Mouse (Mus musculus): ENCODE measurements around the gene Gpkow.
"Not testable (repeated sequence)": the region's sequence is repeated elsewhere in the genome, so short reads cannot be mapped to it uniquely, and the experiment has no call there.

Gpkow gene

GRCm38 (mm10) chrX:7690486-7690885 lies 6.4 kb upstream of the Gpkow start:
- no peak for DNase-seq

DNA sequence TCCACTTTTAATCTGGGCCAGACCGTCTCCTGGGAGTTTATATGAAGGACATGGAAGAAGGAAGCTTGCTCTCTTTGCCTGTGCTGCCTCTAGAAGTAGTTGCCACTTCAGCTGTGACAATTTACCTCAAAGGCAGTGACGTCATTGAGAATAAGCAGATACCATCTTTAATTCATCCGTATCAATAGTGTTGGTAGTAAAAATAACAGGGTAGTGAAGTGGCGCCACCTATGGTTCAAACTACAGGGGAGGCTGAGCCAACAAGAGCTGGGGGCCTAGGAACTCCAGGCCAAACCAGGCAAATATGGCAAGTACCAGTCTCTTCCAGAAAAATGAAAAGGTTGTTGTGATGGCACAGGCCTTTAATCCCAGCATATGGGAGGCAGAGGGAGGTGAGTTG lies 4.1 kb upstream of the Gpkow start:
- peak; percentile 57 for DNase-seq

DNA sequence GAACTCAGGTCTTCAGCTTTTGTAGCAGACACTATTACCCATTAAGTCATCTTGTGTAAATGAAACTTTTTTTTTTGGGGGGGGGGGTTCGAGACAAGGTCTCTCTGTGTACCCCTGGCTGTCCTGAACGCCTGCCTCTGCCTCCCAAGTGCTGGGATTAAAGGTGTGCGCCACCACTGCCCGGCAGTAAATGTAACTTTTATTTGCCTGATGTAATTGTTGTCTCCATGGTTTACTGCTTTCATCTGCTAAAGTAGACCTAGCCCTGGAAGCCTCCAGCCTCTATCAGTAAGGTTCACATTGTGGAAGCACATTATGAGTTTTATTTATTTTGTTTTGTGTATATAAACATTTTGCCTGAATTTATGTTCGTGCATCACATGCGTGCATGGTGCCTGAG lies 411 bp upstream of the Gpkow start:
- no peak for DNase-seq

DNA sequence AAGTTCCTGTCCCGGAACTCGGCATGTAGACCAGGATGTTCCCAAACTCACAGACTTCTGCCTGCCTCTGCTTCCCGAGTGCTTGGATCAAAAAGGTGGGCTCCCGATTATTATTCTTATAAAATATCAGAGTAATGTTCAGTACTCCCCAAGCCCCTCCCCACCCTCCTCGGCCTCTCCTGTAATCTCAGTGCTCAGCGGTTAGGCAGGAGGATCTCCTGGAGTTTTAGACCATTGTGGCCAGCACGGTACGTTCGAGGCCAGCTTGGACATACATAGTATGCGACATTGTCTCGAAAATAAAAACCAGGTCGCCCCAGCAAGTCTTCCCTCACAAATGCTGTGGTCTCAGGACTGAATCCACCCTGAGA lies 16.8 kb downstream of the Gpkow start:
- not testable (repeated sequence) for DNase-seq

- peak; percentile 92 for DNase-seq
Observed at GRCm38 (mm10) chrX:7714135-7714899, 17.4 kb downstream of the Gpkow start, which contains the start of gene Wdr45. Wdr45 (plus strand) TSS chrX:7714333.

DNA sequence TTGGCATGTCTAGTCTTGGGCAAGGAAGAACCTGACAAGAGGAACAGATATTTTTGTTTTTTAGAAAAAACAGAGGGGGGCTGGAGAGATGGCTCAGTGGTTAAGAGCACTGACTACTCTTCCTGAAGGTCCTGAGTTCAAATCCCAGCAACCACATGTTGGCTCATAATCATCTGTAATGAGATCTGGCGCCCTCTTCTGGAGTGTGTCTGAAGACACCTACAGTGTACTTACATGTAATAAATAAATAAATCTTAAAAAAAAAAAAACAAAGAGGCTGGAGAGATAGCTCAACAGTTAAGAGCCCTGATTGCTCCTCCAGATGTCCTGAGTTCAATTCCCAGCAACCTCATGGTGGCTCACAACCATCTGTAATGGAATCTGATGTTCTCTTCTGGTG lies 19.1 kb downstream of the Gpkow start:
- not testable (repeated sequence) for DNase-seq

DNA sequence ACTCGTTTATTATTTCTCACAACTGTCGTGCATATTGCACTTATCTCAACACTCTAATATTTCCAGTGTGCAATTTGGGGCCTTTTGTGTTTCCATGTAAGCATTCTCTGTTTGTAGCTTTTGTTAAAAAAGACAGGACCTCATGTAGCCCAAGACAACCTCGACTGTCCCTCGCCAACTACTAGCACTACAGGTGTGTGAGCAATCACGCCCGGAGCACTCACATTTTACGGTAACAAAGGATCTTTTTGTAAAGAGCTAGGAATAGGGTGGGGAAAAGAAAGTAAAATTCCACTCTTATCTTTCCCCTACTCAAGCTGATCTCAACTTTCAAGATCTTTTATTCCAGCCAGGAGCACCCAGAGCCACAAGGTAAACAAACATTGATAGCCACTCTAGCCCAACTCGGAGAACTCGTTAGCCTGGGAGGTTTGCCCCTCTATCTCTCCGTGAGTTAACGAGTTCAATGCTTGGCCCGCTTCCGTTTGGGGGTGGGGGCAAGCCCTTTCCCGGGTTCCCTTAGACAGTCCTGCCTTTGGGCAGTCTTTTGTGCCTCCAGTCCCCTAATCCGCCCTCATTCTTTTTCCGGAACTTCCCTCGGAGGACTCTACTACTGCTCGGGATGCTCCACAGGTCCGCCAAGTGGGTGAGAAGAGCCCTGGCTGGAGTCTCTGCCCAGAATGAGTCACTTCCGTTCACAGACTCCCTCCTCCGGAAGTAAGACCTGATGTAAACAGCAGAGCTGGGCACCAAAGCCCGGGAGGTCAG lies 24.8 kb downstream of the Gpkow start, which contains the start of gene Gm45208:
Gm45208 (plus strand) TSS at position 732 of the 768 bp plus-strand sequence.
- DNase-seq, result peak; percentile 70

- no peak for DNase-seq
Observed at GRCm38 (mm10) chrX:7722282-7722611, 25.3 kb downstream of the Gpkow start.

DNA sequence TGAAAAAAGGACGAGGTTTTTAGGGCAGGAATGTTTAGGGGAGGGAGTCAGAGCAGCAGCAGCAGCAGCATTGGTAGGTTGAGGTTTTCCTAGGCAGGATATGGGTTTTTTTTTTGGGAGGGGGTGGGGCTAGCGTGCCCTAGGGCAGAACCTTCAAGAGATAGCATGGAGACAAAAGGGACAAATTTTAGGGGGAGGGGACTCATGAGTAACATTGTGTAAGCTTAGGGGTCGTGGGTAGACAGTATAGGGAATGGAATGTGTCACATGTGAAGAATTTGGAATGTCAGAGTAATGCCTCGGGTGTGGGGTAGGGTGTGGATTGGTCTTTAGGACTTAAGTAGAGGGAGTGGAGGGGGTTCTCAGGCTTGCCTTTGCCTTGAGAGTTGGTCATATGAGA lies 25.8 kb downstream of the Gpkow start:
- no peak for DNase-seq

- no peak for DNase-seq
Observed at GRCm38 (mm10) chrX:7724135-7724534, 27.2 kb downstream of the Gpkow start.

- no peak for DNase-seq
Observed at GRCm38 (mm10) chrX:7725841-7726240, 28.9 kb downstream of the Gpkow start.

GRCm38 (mm10) chrX:7727176-7727575 lies 30.2 kb downstream of the Gpkow start:
- DNase-seq, result no peak

GRCm38 (mm10) chrX:7728215-7728921 lies 31.4 kb downstream of the Gpkow start, which contains the start of gene Praf2:
Praf2 (plus strand) TSS chrX:7728439.
- DNase-seq, result peak; percentile 72

DNA sequence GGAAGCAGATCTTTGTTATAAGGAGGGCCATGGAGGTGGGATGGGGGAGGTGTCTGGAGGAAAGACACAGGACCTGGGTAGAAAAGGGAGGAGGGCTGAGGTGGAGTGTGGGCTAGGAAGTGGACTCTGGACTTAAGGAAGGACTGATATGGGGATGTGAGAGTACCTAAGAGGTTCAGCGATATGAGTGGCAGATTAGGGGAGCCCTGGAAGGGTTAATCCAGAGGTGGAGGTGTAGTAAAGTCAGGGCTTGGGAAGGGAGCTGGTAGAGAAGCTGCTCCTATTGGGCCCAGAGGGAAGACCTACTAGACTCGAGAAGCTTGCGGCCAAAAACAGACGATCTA lies 32.0 kb downstream of the Gpkow start:
- DNase-seq, result no peak

- peak; percentile 80 for DNase-seq
Observed at GRCm38 (mm10) chrX:7733571-7734156, 36.7 kb downstream of the Gpkow start.

GRCm38 (mm10) chrX:7739336-7740081 lies 42.6 kb downstream of the Gpkow start:
- DNase-seq, result peak; percentile 51

DNA sequence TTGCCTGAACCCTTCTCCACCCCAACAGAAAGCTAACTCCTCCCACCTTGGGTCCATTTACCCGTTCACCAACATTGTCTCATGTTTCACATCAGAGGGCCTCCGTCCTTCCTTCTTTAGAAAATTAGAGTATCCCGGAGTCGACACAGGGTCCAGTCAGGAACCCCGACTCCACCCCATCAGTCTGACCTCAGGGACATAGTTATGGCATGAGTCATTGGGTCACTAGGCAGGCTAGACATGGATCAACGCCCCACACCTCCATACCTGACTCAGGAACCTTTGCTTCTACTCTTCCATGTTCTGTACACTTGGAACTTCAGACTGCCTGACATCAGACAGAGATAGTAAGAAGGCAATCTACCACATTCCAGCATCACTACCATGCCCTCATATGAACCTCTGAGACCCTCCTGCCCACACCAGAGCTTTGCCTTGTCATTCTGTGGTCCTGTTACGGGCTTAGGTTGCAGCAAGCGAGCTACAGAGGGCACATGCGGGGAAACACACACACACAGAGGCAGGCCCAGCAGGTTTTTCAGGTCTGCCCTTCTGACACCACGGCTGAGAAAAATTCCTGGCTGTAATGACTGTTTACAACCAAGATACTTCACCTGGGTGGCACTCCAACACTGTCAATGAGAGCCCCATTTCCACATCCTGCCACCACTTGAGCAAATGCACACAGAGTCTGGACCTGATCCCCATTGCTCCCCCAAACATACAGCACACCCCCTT lies 43.3 kb downstream of the Gpkow start:
- DNase-seq, result peak; percentile 34

- peak; percentile 20 for DNase-seq
Observed at GRCm38 (mm10) chrX:7741103-7741502, 44.2 kb downstream of the Gpkow start.

DNA sequence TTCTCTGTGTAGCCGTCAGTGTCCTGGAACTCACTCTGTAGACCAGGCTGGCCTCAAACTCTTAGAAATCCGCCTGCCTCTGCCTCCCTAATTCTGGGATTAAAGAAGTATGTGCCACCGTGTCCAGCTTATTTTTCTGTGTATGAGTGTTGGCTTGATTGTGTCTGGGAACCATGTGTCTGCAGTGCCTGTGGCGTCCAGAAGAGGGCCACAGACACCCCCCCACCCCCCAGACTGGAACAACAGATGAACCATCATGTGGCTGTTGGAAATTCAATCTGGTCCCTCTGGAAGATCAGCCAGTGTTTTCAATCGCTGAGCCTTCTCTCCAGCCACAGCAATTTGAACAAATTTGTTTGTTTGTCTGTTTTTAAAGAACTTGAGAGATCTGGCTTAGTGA lies 46.5 kb downstream of the Gpkow start:
- no peak for DNase-seq

GRCm38 (mm10) chrX:7744940-7745339 lies 48.0 kb downstream of the Gpkow start:
- no peak for DNase-seq

DNA sequence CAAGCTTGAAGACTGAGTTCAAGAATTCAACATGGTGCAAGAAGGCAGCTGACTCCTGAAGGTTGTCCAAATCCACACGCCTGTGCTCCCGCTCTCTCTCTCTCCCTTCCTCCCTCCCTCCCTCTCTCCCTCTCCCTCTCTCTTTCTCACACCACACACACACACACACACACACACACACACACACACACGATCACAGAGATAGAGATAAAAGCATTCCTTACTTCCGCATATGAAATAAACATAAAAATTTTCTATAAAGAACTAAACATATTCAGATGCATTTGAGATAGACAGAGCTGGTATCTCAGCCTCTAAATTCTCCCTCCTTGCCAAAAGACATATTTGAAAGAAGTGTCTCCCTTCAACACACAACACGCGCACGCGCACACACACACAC lies 48.5 kb downstream of the Gpkow start:
- DNase-seq, result no peak

All from lung, postnatal 14 days (tissue).